Mouse (Mus musculus): ENCODE results near the gene Gng2. TPM values are rescaled to one million over a fixed set of nuclear protein-coding genes. Genes with fewer than 3 reads are reported as not detected.
"Not testable (repeated sequence)": the region's sequence is repeated elsewhere in the genome, so short reads cannot be mapped to it uniquely, and the experiment has no call there.

Gene Gng2
- polyA plus RNA-seq, 1 experiment from 2014 or later, result 187 TPM

- Histone ChIP-seq H3K4me1 (peaks cover 58% of the 10 kb centered on the region), H3K9me3 (peaks cover 6% of the 10 kb centered on the region; the same call in 1 of the 2 replicates), H3K27me3 (no peaks in the 10 kb centered on the region), H3K4me3 (replicated peaks) (no peak overlapping the region), H3K36me3 (replicated peaks) (peaks cover 24% of the 10 kb centered on the region), H3K27ac (peak overlapping the region; percentile 71; the same call in 1 of the 2 replicates), H3K4me2 (no peak overlapping the region), H3K9ac (no peak overlapping the region)
- ATAC-seq (ENCODE audit: low FRiP score), result no peak
- WGBS, result 40% methylated on average over 6 of the region's 6 CpGs
Measured at GRCm38 (mm10) chr14:19925157-19925556, 52.3 kb downstream of the Gng2 start.

GRCm38 (mm10) chr14:19924086-19924485 lies 53.3 kb downstream of the Gng2 start:
- Histone ChIP-seq H3K4me3 (replicated peaks) (no peak overlapping the region), H3K9ac (no peak overlapping the region), H3K27me3 (no peaks in the 10 kb centered on the region), H3K36me3 (replicated peaks) (peaks cover 16% of the 10 kb centered on the region), H3K4me1 (peaks cover 66% of the 10 kb centered on the region), H3K9me3 (peaks cover 6% of the 10 kb centered on the region; the same call in 1 of the 2 replicates), H3K4me2 (no peak overlapping the region), H3K27ac (peak overlapping the region; percentile 5; the same call in 1 of the 2 replicates)
- 83% methylated on average over 2 of the region's 2 CpGs for WGBS
- ATAC-seq (ENCODE audit: low FRiP score), result no peak

DNA sequence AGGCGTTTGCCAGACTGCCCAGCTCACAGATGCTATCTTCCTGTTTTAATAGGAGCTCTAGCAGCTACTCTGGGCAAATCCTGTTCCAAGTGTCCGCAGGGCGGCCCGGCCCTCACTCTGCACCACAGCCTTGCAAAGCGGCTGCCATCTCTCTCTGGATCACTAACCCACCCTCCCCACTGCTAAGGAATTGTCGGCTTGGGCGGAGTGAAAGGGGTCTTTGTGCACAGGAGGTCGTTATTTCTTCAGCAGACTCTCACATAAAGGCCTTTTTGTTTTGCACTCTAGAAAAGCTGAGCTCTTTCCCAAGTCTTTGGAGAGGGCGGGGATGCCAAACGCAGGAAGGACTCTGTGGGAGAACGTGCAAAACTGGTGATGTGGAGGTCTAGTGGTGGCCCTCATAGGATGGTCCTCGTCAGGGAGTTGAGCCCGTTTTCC lies 57.2 kb downstream of the Gng2 start:
- 8% methylated on average over 13 of the region's 13 CpGs for WGBS
- Histone ChIP-seq H3K9me3 (peaks cover 6% of the 10 kb centered on the region; the same call in 1 of the 2 replicates), H3K4me1 (peaks cover 44% of the 10 kb centered on the region), H3K4me3 (replicated peaks) (no peak overlapping the region), H3K27ac (peak overlapping the region; percentile 92), H3K27me3 (no peaks in the 10 kb centered on the region), H3K4me2 (peak overlapping the region; percentile 22; the same call in 1 of the 2 replicates), H3K36me3 (replicated peaks) (peaks cover 21% of the 10 kb centered on the region), H3K9ac (0 out of 2 replicates have a peak overlapping the region, but pooled peaks have one; percentile 25)
- peak; percentile 87 for ATAC-seq (ENCODE audit: low FRiP score)

- Histone ChIP-seq H3K4me1 (peaks cover 40% of the 10 kb centered on the region), H3K9me3 (peaks cover 6% of the 10 kb centered on the region; the same call in 1 of the 2 replicates), H3K9ac (0 out of 2 replicates have a peak overlapping the region, but pooled peaks have one; percentile 25), H3K27ac (peak overlapping the region; percentile 92), H3K27me3 (no peaks in the 10 kb centered on the region), H3K36me3 (replicated peaks) (peaks cover 26% of the 10 kb centered on the region), H3K4me3 (replicated peaks) (no peak overlapping the region), H3K4me2 (peak overlapping the region; percentile 22; the same call in 1 of the 2 replicates)
- peak; percentile 15; the same call in 1 of the 2 replicates for ATAC-seq (ENCODE audit: low FRiP score)
- 35% methylated on average over 7 of the region's 7 CpGs for WGBS
Measured at GRCm38 (mm10) chr14:19919789-19920188, 57.6 kb downstream of the Gng2 start.

- Histone ChIP-seq H3K4me2 (no peak overlapping the region), H3K9me3 (no peaks in the 10 kb centered on the region), H3K36me3 (replicated peaks) (peaks cover 18% of the 10 kb centered on the region), H3K9ac (no peak overlapping the region), H3K27ac (no peak overlapping the region), H3K4me1 (peaks cover 40% of the 10 kb centered on the region), H3K27me3 (no peaks in the 10 kb centered on the region), H3K4me3 (replicated peaks) (no peak overlapping the region)
- 87% methylated on average over 7 of the region's 7 CpGs for WGBS
- ATAC-seq (ENCODE audit: low FRiP score), result no peak
Measured at GRCm38 (mm10) chr14:19917534-19917933, 59.9 kb downstream of the Gng2 start.

- Histone ChIP-seq H3K36me3 (replicated peaks) (peaks cover 18% of the 10 kb centered on the region), H3K9me3 (no peaks in the 10 kb centered on the region), H3K27ac (no peak overlapping the region), H3K4me1 (peaks cover 31% of the 10 kb centered on the region), H3K27me3 (no peaks in the 10 kb centered on the region), H3K4me3 (replicated peaks) (no peak overlapping the region), H3K4me2 (no peak overlapping the region), H3K9ac (no peak overlapping the region)
- ATAC-seq (ENCODE audit: low FRiP score), result no peak
- 87% methylated on average over 2 of the region's 2 CpGs for WGBS
Measured at GRCm38 (mm10) chr14:19916315-19916714, 61.1 kb downstream of the Gng2 start.

GRCm38 (mm10) chr14:19912891-19913290 lies 64.5 kb downstream of the Gng2 start:
- WGBS, result 92% methylated on average over 3 of the region's 3 CpGs
- no peak overlapping the region for H3K4me3 ChIP-seq (replicated peaks)
- no peaks in the 10 kb centered on the region for H3K9me3 ChIP-seq
- H3K9ac ChIP-seq, result no peak overlapping the region
- no peak overlapping the region for H3K27ac ChIP-seq
- H3K27me3 ChIP-seq, result no peaks in the 10 kb centered on the region
- H3K4me2 ChIP-seq, result no peak overlapping the region
- 0 out of 2 replicates have a peak, but pooled peaks cover 7% of the 10 kb centered on the region for H3K4me1 ChIP-seq
- H3K36me3 ChIP-seq (replicated peaks), result peaks cover 12% of the 10 kb centered on the region
- no peak for ATAC-seq (ENCODE audit: low FRiP score)

DNA sequence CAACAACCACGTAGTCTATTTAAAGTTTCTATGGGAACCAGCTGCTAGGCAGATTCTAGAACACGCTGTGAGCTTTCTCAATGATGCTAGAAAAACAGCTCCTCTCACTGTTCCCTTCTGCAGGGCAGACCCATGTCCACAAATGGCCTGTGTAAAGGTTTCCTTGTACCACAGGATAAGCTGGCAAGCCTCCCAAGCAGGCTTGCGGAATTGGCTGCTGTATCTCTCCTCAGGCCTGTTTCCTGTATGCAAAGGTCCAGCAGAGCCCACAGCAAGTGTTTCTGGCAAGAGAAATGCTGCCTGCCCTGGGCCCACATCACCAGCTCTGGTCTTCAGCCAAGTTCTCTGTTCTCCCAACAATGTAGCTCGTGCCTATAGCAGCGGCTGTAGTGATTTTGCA lies 71.8 kb downstream of the Gng2 start:
- Histone ChIP-seq H3K36me3 (replicated peaks) (peaks cover 5% of the 10 kb centered on the region; the same call in 1 of the 2 replicates), H3K4me1 (peaks cover 25% of the 10 kb centered on the region), H3K4me2 (no peak overlapping the region), H3K9ac (no peak overlapping the region), H3K4me3 (replicated peaks) (no peak overlapping the region), H3K27ac (0 out of 2 replicates have a peak overlapping the region, but pooled peaks have one; percentile 43), H3K27me3 (no peaks in the 10 kb centered on the region), H3K9me3 (no peaks in the 10 kb centered on the region)
- ATAC-seq (ENCODE audit: low FRiP score), result no peak
- WGBS, result 70% methylated on average over 5 of the region's 5 CpGs

GRCm38 (mm10) chr14:19904821-19905220 lies 72.6 kb downstream of the Gng2 start:
- Histone ChIP-seq H3K9ac (no peak overlapping the region), H3K36me3 (replicated peaks) (peaks cover 5% of the 10 kb centered on the region; the same call in 1 of the 2 replicates), H3K9me3 (no peaks in the 10 kb centered on the region), H3K4me2 (no peak overlapping the region), H3K4me3 (replicated peaks) (no peak overlapping the region), H3K27me3 (no peaks in the 10 kb centered on the region), H3K4me1 (peaks cover 30% of the 10 kb centered on the region), H3K27ac (peak overlapping the region; percentile 38)
- 37% methylated on average over 3 of the region's 3 CpGs for WGBS
- ATAC-seq (ENCODE audit: low FRiP score), result no peak

- 43% methylated on average over 5 of the region's 5 CpGs for WGBS
- no peak for ATAC-seq (ENCODE audit: low FRiP score)
- Histone ChIP-seq H3K27me3 (no peaks in the 10 kb centered on the region), H3K36me3 (replicated peaks) (peaks cover 5% of the 10 kb centered on the region; the same call in 1 of the 2 replicates), H3K9me3 (no peaks in the 10 kb centered on the region), H3K4me1 (peaks cover 30% of the 10 kb centered on the region), H3K27ac (0 out of 2 replicates have a peak overlapping the region, but pooled peaks have one; percentile 25), H3K4me2 (no peak overlapping the region), H3K4me3 (replicated peaks) (no peak overlapping the region), H3K9ac (no peak overlapping the region)
Measured at GRCm38 (mm10) chr14:19904031-19904430, 73.4 kb downstream of the Gng2 start.

- peak; percentile 41; the same call in 1 of the 2 replicates for ATAC-seq (ENCODE audit: low FRiP score)
- 75% methylated on average over 4 of the region's 4 CpGs for WGBS
Measured at GRCm38 (mm10) chr14:19900492-19900891, 76.9 kb downstream of the Gng2 start.

GRCm38 (mm10) chr14:19887569-19887968 lies 89.9 kb downstream of the Gng2 start:
- Histone ChIP-seq H3K9me3 (no peaks in the 10 kb centered on the region), H3K27ac (no peak overlapping the region), H3K4me1 (no peaks in the 10 kb centered on the region), H3K4me3 (replicated peaks) (no peak overlapping the region), H3K36me3 (replicated peaks) (peaks cover 47% of the 10 kb centered on the region), H3K4me2 (no peak overlapping the region), H3K9ac (no peak overlapping the region), H3K27me3 (no peaks in the 10 kb centered on the region)
- WGBS, result 93% methylated on average over 5 of the region's 5 CpGs
- ATAC-seq (ENCODE audit: low FRiP score), result no peak

More at GRCm38 (mm10) chr14:19900492-19900891, 76.9 kb downstream of the Gng2 start:
- Histone ChIP-seq H3K36me3 (replicated peaks) (no peaks in the 10 kb centered on the region), H3K4me2 (no peak overlapping the region), H3K4me1 (peaks cover 25% of the 10 kb centered on the region), H3K27me3 (no peaks in the 10 kb centered on the region), H3K27ac (0 out of 2 replicates have a peak overlapping the region, but pooled peaks have one; percentile 19), H3K9ac (no peak overlapping the region), H3K4me3 (replicated peaks) (no peak overlapping the region), H3K9me3 (no peaks in the 10 kb centered on the region)

DNA sequence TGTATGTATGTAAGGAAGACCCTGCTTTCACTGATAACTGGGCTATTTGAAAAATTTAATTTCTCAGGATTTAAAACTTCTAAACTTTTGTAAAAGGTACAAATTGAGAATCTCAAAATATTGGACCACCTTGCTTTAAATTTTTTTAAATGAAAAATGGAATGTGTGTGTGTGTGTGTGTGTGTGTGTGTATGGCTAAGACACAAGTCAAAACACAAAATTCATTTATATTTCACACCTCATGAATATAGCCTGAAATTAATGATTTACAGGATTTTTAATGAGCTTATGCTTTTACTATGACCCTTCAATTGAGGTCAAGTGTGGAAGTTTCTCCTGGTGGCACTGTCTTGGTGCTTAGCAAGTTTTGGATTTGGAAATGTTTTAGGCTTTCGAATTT lies 93.0 kb downstream of the Gng2 start:
- ATAC-seq (ENCODE audit: low FRiP score); H3K9ac ChIP-seq; H3K4me3 ChIP-seq (replicated peaks); H3K27ac ChIP-seq; H3K4me2 ChIP-seq; H3K4me1 ChIP-seq; H3K9me3 ChIP-seq; H3K27me3 ChIP-seq: not testable (repeated sequence)
- 94% methylated on average over 1 of the region's 1 CpGs for WGBS
- H3K36me3 ChIP-seq (replicated peaks), result peaks cover 24% of the 10 kb centered on the region

Data from forebrain, embryonic 12.5 days (tissue).